Mouse (Mus musculus) liver, adult 2 months (tissue): ENCODE results near the gene Gm867.

Experiments used
- CTCF ChIP-seq: fragments of 200-500 bp; IDR thresholded peaks from 2 replicates; pipeline ENCODE4 v1.5.1; 2011; ENCODE audit warnings: low read depth, low read length, control low read depth
- POLR2A ChIP-seq: fragments of 200-500 bp; IDR thresholded peaks from 2 replicates; pipeline ENCODE4 v1.6.1; 2011; ENCODE audit warnings: low read length, control low read depth; ENCODE audit not compliant: insufficient read depth; ENCODE audit errors: extremely low read depth

GRCm38 (mm10) chr10:75936909-75937667 lies 3.4 kb downstream of the Gm867 start:
- no peak for TF ChIP-seq CTCF
- no peak for TF ChIP-seq POLR2A
